Mouse (Mus musculus): ENCODE data around the gene Cd300ld2. TPM values are rescaled to one million over a fixed set of nuclear protein-coding genes. Genes with fewer than 3 reads are reported as not detected.

Gene Cd300ld2
- polyA plus RNA-seq (2015; fragmentation: Illumina TruSeq; extraction: RNeasy Lipid Tissue Mini Kit (QIAGEN cat#74804); ENCODE audit: low read depth, low replicate concordance): not detected

GRCm38 (mm10) chr11:115016093-115016492 lies at the start of gene Cd300ld2:
Gene Cd300ld2 (minus strand): TSS chr11:115016193.

GRCm38 (mm10) chr11:115062077-115062476 lies 46.1 kb upstream of the Cd300ld2 start, which contains the start of gene Cd300e:
Gene Cd300e (minus strand): TSS chr11:115062177.

DNA sequence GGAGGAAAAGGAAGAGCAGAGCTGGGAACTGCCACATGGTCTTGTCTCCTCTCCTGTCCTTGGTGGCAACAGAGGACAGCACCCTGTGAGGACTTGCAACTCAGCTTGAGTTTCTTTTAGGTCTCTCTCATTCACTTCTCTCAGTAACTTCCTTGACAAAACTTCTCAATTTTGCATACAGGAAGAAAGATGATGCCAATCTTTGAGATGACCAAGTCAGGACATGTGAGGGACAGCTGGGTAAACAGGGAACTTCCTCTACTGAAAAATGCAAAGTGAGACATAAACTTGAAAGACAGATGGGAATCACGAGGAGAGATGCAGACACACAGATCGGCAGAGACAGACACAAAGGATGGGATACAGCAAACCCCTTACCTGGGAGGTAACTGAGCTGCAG lies 32.3 kb upstream of the Cd300ld2 start, which contains the start of gene Cd300ld3:
TSS of gene Cd300ld3 (minus strand) at position 151 of the 400 bp plus-strand sequence.

DNA sequence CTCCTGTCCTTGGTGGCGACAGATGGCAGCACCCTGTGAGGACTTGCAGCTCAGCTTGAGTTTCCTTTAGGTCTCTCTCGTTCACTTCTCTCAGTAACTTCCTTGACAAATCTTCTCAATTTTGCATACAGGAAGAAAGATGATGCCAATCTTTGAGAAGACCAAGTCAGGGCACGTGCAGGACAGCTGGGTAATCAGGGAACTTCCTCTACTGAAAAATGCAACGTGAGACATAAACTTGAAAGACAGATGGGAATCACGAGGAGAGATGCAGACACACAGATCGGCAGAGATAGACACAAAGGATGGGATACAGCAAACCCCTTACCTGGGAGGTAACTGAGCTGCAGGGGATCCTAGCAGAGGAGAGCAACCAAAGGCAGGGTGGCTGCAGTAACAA lies 21.7 kb upstream of the Cd300ld2 start, which contains the start of gene Cd300ld5:
TSS of gene Cd300ld5 (minus strand) at position 101 of the 400 bp plus-strand sequence.

GRCm38 (mm10) chr11:115026912-115027311 lies 10.9 kb upstream of the Cd300ld2 start, which contains the start of gene Cd300ld4:
Gene Cd300ld4 (minus strand): TSS chr11:115027012.

DNA sequence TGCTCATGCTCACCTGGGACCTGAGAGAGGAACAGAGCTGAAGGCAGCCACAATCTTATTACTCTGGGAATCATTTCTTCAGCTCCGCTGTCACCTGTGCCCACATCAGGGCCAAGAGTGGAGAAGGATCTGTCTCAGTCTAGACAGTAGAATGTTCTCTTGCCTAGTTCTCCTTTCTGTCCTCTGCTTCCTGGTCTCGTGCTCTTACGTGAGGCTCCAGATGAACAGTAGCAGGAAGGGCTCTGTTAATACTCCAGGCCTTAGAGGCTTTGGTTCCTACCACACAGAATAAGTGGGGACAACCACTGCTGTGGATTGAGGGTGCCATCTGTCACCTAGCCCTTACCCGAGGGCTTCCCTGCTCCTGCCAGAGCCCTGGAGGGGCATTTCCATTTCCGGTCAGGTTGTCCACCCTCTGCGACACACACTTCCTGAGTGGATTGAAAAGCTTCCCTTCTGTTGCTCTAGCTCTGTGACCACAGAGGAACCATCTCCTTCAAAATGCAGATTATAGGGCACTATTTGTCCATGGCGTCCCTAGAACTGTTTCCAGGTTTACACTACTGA lies 14.4 kb downstream of the Cd300ld2 start, which contains the start of gene Cd300c2:
TSS of gene Cd300c2 (minus strand) at position 407 of the 567 bp plus-strand sequence.

DNA sequence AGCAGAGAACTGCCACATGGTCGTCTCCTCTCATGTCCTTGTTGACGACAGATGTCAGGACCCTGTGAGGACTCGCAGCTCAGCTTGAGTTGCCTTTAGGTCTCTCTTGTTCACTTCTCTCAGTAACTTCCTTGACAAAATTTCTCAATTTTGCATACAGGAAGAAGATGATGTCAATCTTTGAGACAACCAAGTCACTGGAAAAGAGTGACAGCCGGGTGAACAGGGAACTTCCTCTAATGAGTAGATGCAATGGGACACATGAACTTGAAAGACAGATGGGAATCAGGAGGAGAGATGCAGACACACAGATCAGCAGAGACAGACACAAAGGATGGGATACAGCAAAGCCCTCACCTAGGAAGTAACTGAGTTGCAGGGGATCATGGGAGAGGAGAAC lies 26.2 kb downstream of the Cd300ld2 start, which contains the start of gene Cd300ld:
TSS of gene Cd300ld (minus strand) at position 130 of the 400 bp plus-strand sequence.

DNA sequence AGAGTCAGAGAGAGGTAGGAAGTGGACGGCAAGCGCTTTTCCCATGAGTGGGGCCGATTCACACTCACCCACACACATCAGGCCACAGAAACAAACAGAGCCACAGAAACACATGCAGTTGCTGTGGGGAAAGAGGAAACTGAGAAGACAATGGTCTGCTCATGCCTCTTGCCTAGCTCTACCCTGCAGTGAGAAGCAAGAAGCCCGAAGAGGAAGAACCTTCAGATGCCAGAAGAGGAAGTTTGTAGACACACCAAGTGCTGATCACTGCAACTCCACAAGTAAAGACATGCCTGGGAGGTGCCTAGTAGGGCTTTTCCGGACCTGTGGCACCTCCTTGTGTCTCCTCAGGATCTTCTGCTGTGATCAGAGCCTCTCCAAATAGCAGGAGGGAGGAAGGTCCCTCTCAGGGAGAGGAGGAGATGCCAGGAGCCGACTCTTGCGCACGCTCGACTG lies 47.2 kb downstream of the Cd300ld2 start, which contains the start of gene Cd300c:
TSS of gene Cd300c (minus strand) at position 406 of the 456 bp plus-strand sequence.

Other genes with a start within 250 kb of the Cd300ld2 start
- gene Btbd17, start 220.2 kb downstream of the Cd300ld2 start, polyA plus RNA-seq (2015; fragmentation: Illumina TruSeq; extraction: RNeasy Lipid Tissue Mini Kit (QIAGEN cat#74804); ENCODE audit: low read depth, low replicate concordance): 28.9 TPM
- gene Gpr142, start 217.3 kb downstream of the Cd300ld2 start, polyA plus RNA-seq (2015; fragmentation: Illumina TruSeq; extraction: RNeasy Lipid Tissue Mini Kit (QIAGEN cat#74804); ENCODE audit: low read depth, low replicate concordance): not detected
- 3.0 TPM for gene Gprc5c, start 165.0 kb downstream of the Cd300ld2 start, polyA plus RNA-seq (2015; fragmentation: Illumina TruSeq; extraction: RNeasy Lipid Tissue Mini Kit (QIAGEN cat#74804); ENCODE audit: low read depth, low replicate concordance)
- 1.5 TPM for gene Cd300a, start 126.2 kb downstream of the Cd300ld2 start, polyA plus RNA-seq (2015; fragmentation: Illumina TruSeq; extraction: RNeasy Lipid Tissue Mini Kit (QIAGEN cat#74804); ENCODE audit: low read depth, low replicate concordance)
- gene Cd300lb, start 81.8 kb downstream of the Cd300ld2 start, polyA plus RNA-seq (2015; fragmentation: Illumina TruSeq; extraction: RNeasy Lipid Tissue Mini Kit (QIAGEN cat#74804); ENCODE audit: low read depth, low replicate concordance): not detected
- not detected for gene Cd300c, start 47.0 kb downstream of the Cd300ld2 start, polyA plus RNA-seq (2015; fragmentation: Illumina TruSeq; extraction: RNeasy Lipid Tissue Mini Kit (QIAGEN cat#74804); ENCODE audit: low read depth, low replicate concordance)
- not detected for gene Cd300ld, start 26.3 kb downstream of the Cd300ld2 start, polyA plus RNA-seq (2015; fragmentation: Illumina TruSeq; extraction: RNeasy Lipid Tissue Mini Kit (QIAGEN cat#74804); ENCODE audit: low read depth, low replicate concordance)
- gene Cd300c2, start 14.3 kb downstream of the Cd300ld2 start, polyA plus RNA-seq (2015; fragmentation: Illumina TruSeq; extraction: RNeasy Lipid Tissue Mini Kit (QIAGEN cat#74804); ENCODE audit: low read depth, low replicate concordance): 8.6 TPM
- not detected for gene Cd300ld4, start 10.8 kb upstream of the Cd300ld2 start, polyA plus RNA-seq (2015; fragmentation: Illumina TruSeq; extraction: RNeasy Lipid Tissue Mini Kit (QIAGEN cat#74804); ENCODE audit: low read depth, low replicate concordance)
- gene Cd300ld5, start 21.6 kb upstream of the Cd300ld2 start, polyA plus RNA-seq (2015; fragmentation: Illumina TruSeq; extraction: RNeasy Lipid Tissue Mini Kit (QIAGEN cat#74804); ENCODE audit: low read depth, low replicate concordance): 2.1 TPM
- gene Cd300ld3, start 32.2 kb upstream of the Cd300ld2 start, polyA plus RNA-seq (2015; fragmentation: Illumina TruSeq; extraction: RNeasy Lipid Tissue Mini Kit (QIAGEN cat#74804); ENCODE audit: low read depth, low replicate concordance): 0.70 TPM
- not detected for gene Cd300e, start 46.0 kb upstream of the Cd300ld2 start, polyA plus RNA-seq (2015; fragmentation: Illumina TruSeq; extraction: RNeasy Lipid Tissue Mini Kit (QIAGEN cat#74804); ENCODE audit: low read depth, low replicate concordance)
- gene Rab37, start 75.2 kb upstream of the Cd300ld2 start, polyA plus RNA-seq (2015; fragmentation: Illumina TruSeq; extraction: RNeasy Lipid Tissue Mini Kit (QIAGEN cat#74804); ENCODE audit: low read depth, low replicate concordance): 14.0 TPM
- gene Cd300lf, start 117.8 kb upstream of the Cd300ld2 start, polyA plus RNA-seq (2015; fragmentation: Illumina TruSeq; extraction: RNeasy Lipid Tissue Mini Kit (QIAGEN cat#74804); ENCODE audit: low read depth, low replicate concordance): not detected
- 53.0 TPM for gene Slc9a3r1, start 147.1 kb upstream of the Cd300ld2 start, polyA plus RNA-seq (2015; fragmentation: Illumina TruSeq; extraction: RNeasy Lipid Tissue Mini Kit (QIAGEN cat#74804); ENCODE audit: low read depth, low replicate concordance)
- 8.2 TPM for gene Tmem104, start 171.3 kb upstream of the Cd300ld2 start, polyA plus RNA-seq (2015; fragmentation: Illumina TruSeq; extraction: RNeasy Lipid Tissue Mini Kit (QIAGEN cat#74804); ENCODE audit: low read depth, low replicate concordance)
- gene Nat9, start 171.7 kb upstream of the Cd300ld2 start, polyA plus RNA-seq (2015; fragmentation: Illumina TruSeq; extraction: RNeasy Lipid Tissue Mini Kit (QIAGEN cat#74804); ENCODE audit: low read depth, low replicate concordance): 35.8 TPM

Measured in brain, adult 10 weeks (tissue).